Mouse (Mus musculus) erythroblast, embryonic 14.5 days (primary cell): ENCODE results near the gene Minos1.

ENCODE experiments used
- GATA1 ChIP-seq: IDR thresholded peaks from 2 replicates; pipeline ENCODE4 v1.6.1; 2012; ENCODE audit warnings: low read length, inconsistent platforms, mixed read lengths
- TAL1 ChIP-seq: IDR thresholded peaks from 3 replicates; pipeline ENCODE4 v1.6.1; 2012; ENCODE audit warnings: low read length, inconsistent platforms, mixed read lengths

DNA sequence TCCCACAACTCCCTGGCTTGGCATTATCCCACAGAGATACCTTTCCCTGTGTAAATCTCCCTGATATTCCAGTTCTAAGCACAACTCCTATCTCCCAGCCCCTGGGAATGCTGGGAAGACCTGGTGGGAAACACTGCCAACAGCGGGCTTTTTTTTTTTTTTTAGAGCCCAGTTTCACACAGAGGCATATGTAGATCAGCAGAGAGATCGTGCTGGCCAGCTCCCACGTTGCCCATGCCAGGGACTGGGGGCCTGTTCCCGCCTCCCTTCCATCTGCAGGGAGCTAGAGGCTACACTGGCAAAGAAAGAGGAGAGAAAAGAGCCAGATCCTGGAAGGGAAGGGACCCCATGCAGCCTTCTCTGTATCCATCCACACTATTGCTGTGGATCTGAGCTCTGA is 62.6 kb downstream of the Minos1 start:
- TF ChIP-seq GATA1 (no peak), TAL1 (no peak)
